Mouse (Mus musculus): Measurements from ENCODE around the gene Gm10447.

GRCm38 (mm10) chr11:53450070-53450705, 6.7 kb downstream of the Gm10447 start:
- TF ChIP-seq EP300 (IDR thresholded peaks at IDR 0.05) (no peak), CTCF (IDR thresholded peaks at IDR 0.05) (no peak)

All from lung, postnatal 0 days (tissue).